In the genomic region with DNA sequence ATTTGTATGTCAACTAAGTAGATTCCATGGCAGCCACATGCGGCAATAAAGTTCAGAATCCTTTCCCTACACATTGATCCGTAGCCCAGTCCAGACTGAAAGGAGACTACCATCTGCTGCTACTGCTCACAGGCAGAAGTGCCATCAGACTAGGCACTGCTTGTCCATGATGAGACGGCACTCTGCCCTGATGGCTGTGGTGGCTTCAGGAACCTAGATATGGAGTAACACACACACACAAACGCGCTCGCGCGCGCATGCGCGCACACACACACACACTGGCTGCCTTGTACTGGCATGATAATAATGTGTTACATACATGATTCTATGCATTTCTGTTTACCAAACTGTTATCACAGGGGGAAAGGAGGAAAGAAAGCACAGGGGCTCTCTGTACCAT, we compare ENCODE assay signal across 22 mouse cellular contexts.
"Had no signal": no experiment of that assay in that cellular context is flagged by ENCODE, and none has a peak within 500 bp of the region (broad histone marks: within the 10 kb centered on the region; RNA-seq: fewer than 3 reads in every experiment).

No protein-coding gene starts in this region.

- H3K4me3 ChIP-seq: limb, embryonic 10.5 days; limb, embryonic 13.5 days; liver, embryonic 12.5 days; liver, embryonic 15.5 days; lung, embryonic 15.5 days; myocyte; neural tube, embryonic 13.5 days had no signal

- H3K4me1 ChIP-seq: liver, embryonic 12.5 days; liver, embryonic 15.5 days; neural tube, embryonic 13.5 days had no signal

- ATAC-seq: liver, embryonic 12.5 days; midbrain, embryonic 16.5 days had no signal

- H3K36me3 ChIP-seq: limb, embryonic 10.5 days; limb, embryonic 13.5 days; liver, embryonic 12.5 days; liver, embryonic 15.5 days; lung, embryonic 15.5 days; neural tube, embryonic 13.5 days had no signal

- DNase-seq: kidney, adult 18-20 months; kidney, adult 9 months; kidney, postnatal 14 days; kidney, postnatal 4 days; liver; lung, adult 18-20 months; lung, postnatal 10 days; lung, postnatal 4 days; retina, postnatal 1 day; right cerebral cortex, postnatal 25 days; spleen, adult 18-20 months; thymus, adult 2 months; thymus, postnatal 14 days; thymus, postnatal 4 days had no signal

- H3K9me3 ChIP-seq: limb, embryonic 10.5 days; limb, embryonic 13.5 days; liver, embryonic 12.5 days; liver, embryonic 15.5 days; lung, embryonic 15.5 days; neural tube, embryonic 13.5 days had no signal

- H3K27ac ChIP-seq: limb, embryonic 10.5 days; limb, embryonic 13.5 days; liver, embryonic 12.5 days; liver, embryonic 15.5 days; neural tube, embryonic 13.5 days had no signal

- H3K4me2 ChIP-seq: limb, embryonic 13.5 days; liver, embryonic 12.5 days; liver, embryonic 15.5 days; lung, embryonic 15.5 days; neural tube, embryonic 13.5 days had no signal

- H3K27me3 ChIP-seq: limb, embryonic 13.5 days; liver, embryonic 12.5 days; liver, embryonic 15.5 days; lung, embryonic 15.5 days; neural tube, embryonic 13.5 days had no signal

- H3K9ac ChIP-seq: limb, embryonic 13.5 days; liver, embryonic 12.5 days; liver, embryonic 15.5 days; lung, embryonic 15.5 days; neural tube, embryonic 13.5 days had no signal
